12 mouse cellular contexts compared by ENCODE assay signal in genomic region chr1:88668353-88668752, GRCm38 (mm10). TPM values are rescaled to one million over a fixed set of nuclear protein-coding genes. Genes with fewer than 3 reads are reported as not detected.
DNase-seq lines count a peak whose midpoint lies in the region; ATAC-seq and TF ChIP-seq lines count a peak whose summit lies in the region.
"Had no signal": no experiment of that assay in that cellular context is flagged by ENCODE, and none has a peak within 500 bp of the region (broad histone marks: within the 10 kb centered on the region; RNA-seq: fewer than 3 reads in every experiment).

No protein-coding gene starts in this region.

- WGBS in midbrain, embryonic 10.5 days = 2% methylated on average over 7 of the region's 7 CpGs
- 14% methylated on average over 7 of the region's 7 CpGs for WGBS in midbrain, postnatal 0 days
- WGBS in embryonic facial prominence, embryonic 10.5 days = 3% methylated on average over 7 of the region's 7 CpGs
- 4% methylated on average over 7 of the region's 7 CpGs for WGBS in hindbrain, embryonic 15.5 days

- peak overlapping the region; percentile 39 for H3K4me3 ChIP-seq in midbrain, embryonic 10.5 days
- no peak overlapping the region for H3K4me3 ChIP-seq in midbrain, postnatal 0 days (ENCODE audit: low read depth, low read length)
- peak overlapping the region; percentile 32 for H3K4me3 ChIP-seq in embryonic facial prominence, embryonic 10.5 days
- H3K4me3 ChIP-seq in hindbrain, embryonic 15.5 days = no peak overlapping the region
- H3K4me3 ChIP-seq in left cerebral cortex, adult 2 months = no peak overlapping the region
- H3K4me3 ChIP-seq: liver, embryonic 15.5 days had no signal

- intact Hi-C loops in left cerebral cortex, adult 2 months (cut with DNase I) = no loop called here

- H3K4me2 ChIP-seq in midbrain, postnatal 0 days (ENCODE audit: low read depth, low read length, poor library complexity, severe bottlenecking) = no peak overlapping the region
- H3K4me2 ChIP-seq in hindbrain, embryonic 15.5 days = peak overlapping the region; percentile 4; the same call in 1 of the 2 replicates
- H3K4me2 ChIP-seq: liver, embryonic 15.5 days had no signal

- H3K27ac ChIP-seq in midbrain, embryonic 10.5 days (replicated peaks) = peak overlapping the region; percentile 88
- H3K27ac ChIP-seq in midbrain, postnatal 0 days (ENCODE audit: low read depth, low read length) = no peak overlapping the region
- H3K27ac ChIP-seq in embryonic facial prominence, embryonic 10.5 days (replicated peaks) = peak overlapping the region; percentile 69
- peak overlapping the region; percentile 44; the same call in 1 of the 2 replicates for H3K27ac ChIP-seq in hindbrain, embryonic 15.5 days (replicated peaks)
- no peak overlapping the region for H3K27ac ChIP-seq in left cerebral cortex, adult 2 months
- H3K27ac ChIP-seq: liver, embryonic 15.5 days had no signal

- TF ChIP-seq CTCF in midbrain, postnatal 0 days (IDR thresholded peaks at IDR 0.05) = no peak
- no peak for TF ChIP-seq CTCF in left cerebral cortex, adult 2 months (IDR thresholded peaks at IDR 0.05)

- no peak overlapping the region for H3K9ac ChIP-seq in midbrain, postnatal 0 days (replicated peaks; ENCODE audit: low read length, poor library complexity, severe bottlenecking)
- H3K9ac ChIP-seq in hindbrain, embryonic 15.5 days = no peak overlapping the region
- H3K9ac ChIP-seq: liver, embryonic 15.5 days had no signal

- H3K36me3 ChIP-seq in midbrain, embryonic 10.5 days = no peaks in the 10 kb centered on the region
- no peaks in the 10 kb centered on the region for H3K36me3 ChIP-seq in midbrain, postnatal 0 days (ENCODE audit: insufficient read depth, low read length)
- no peaks in the 10 kb centered on the region for H3K36me3 ChIP-seq in embryonic facial prominence, embryonic 10.5 days (replicated peaks)
- H3K36me3 ChIP-seq in hindbrain, embryonic 15.5 days = no peaks in the 10 kb centered on the region
- H3K36me3 ChIP-seq: liver, embryonic 15.5 days had no signal

- no peak for ATAC-seq in midbrain, postnatal 0 days (ENCODE audit: low FRiP score)
- no peak for ATAC-seq in hindbrain, embryonic 15.5 days (ENCODE audit: low FRiP score, low read depth)
- ATAC-seq in inflammation-experienced regulatory T-cells, adult 6 months = no peak

- peaks cover 24% of the 10 kb centered on the region for H3K27me3 ChIP-seq in midbrain, embryonic 10.5 days (ENCODE audit: low read depth, poor library complexity, severe bottlenecking)
- no peaks in the 10 kb centered on the region for H3K27me3 ChIP-seq in midbrain, postnatal 0 days (ENCODE audit: insufficient read depth, low read length)
- peaks cover 28% of the 10 kb centered on the region for H3K27me3 ChIP-seq in embryonic facial prominence, embryonic 10.5 days (replicated peaks; ENCODE audit: low read depth, poor library complexity, severe bottlenecking)
- no peaks in the 10 kb centered on the region for H3K27me3 ChIP-seq in hindbrain, embryonic 15.5 days
- H3K27me3 ChIP-seq: liver, embryonic 15.5 days had no signal

- peaks cover 74% of the 10 kb centered on the region for H3K4me1 ChIP-seq in midbrain, embryonic 10.5 days
- H3K4me1 ChIP-seq in midbrain, postnatal 0 days (ENCODE audit: insufficient read depth, low read length) = 0 out of 2 replicates have a peak, but pooled peaks cover 3% of the 10 kb centered on the region
- H3K4me1 ChIP-seq in embryonic facial prominence, embryonic 10.5 days = peaks cover 40% of the 10 kb centered on the region
- H3K4me1 ChIP-seq in hindbrain, embryonic 15.5 days (replicated peaks) = peaks cover 14% of the 10 kb centered on the region
- H3K4me1 ChIP-seq: liver, embryonic 15.5 days had no signal

- no peaks in the 10 kb centered on the region for H3K9me3 ChIP-seq in midbrain, embryonic 10.5 days (replicated peaks)
- H3K9me3 ChIP-seq in midbrain, postnatal 0 days (ENCODE audit: low read length) = no peaks in the 10 kb centered on the region
- no peaks in the 10 kb centered on the region for H3K9me3 ChIP-seq in embryonic facial prominence, embryonic 10.5 days
- no peaks in the 10 kb centered on the region for H3K9me3 ChIP-seq in hindbrain, embryonic 15.5 days
- H3K9me3 ChIP-seq: liver, embryonic 15.5 days had no signal

- peak; percentile 79 for DNase-seq in midbrain, embryonic 10.5 days (ENCODE audit: low spot score)
- no peak for DNase-seq in midbrain, postnatal 0 days (ENCODE audit: low spot score)
- peak; percentile 35 for DNase-seq in embryonic facial prominence, embryonic 10.5 days (ENCODE audit: low spot score)
- DNase-seq in retina, postnatal 1 day = peak; percentile 34
- no peak for DNase-seq in left cerebral cortex, adult 2 months (ENCODE audit: extremely low spot score in 1 of 2, low spot score in 2 of 2)
- no peak for DNase-seq in cerebellum, adult 11 months
- DNase-seq: adrenal gland, postnatal 14 days; cerebellum, adult 2 months; right cerebral cortex, postnatal 14 days had no signal

RNA-seq across cellular contexts. Expression of gene Arl4c, which starts 33.7 kb away (rescaled TPM):
- polyA plus RNA-seq in midbrain, embryonic 10.5 days (2016; fragmentation: Nextera tagmentation; extraction: Ambion mirVana) = 18.6 and 22.4 TPM in 2 replicates
- 101 and 115 TPM in 2 replicates for total RNA-seq in midbrain, postnatal 0 days (2014; rRNA removed)
- 44.4 and 47.4 TPM in 2 replicates for polyA plus RNA-seq in midbrain, postnatal 0 days (2015; fragmentation: Nextera tagmentation; extraction: Ambion mirVana)
- 14.8 and 15.4 TPM in 2 replicates for polyA plus RNA-seq in embryonic facial prominence, embryonic 10.5 days (2016; fragmentation: Nextera tagmentation; extraction: Ambion mirVana)
- 43.6 and 45.3 TPM in 2 replicates for polyA plus RNA-seq in hindbrain, embryonic 15.5 days (2015; fragmentation: Nextera tagmentation; extraction: Ambion mirVana)
- total RNA-seq in left cerebral cortex, adult 2 months (2021) = 10 to 100 TPM; 35.7 to 39.2 TPM
- 10 to 100 TPM in 2 of 3 experiments, 1 to 10 TPM in 1; 9.6 to 20.2 (median 12.6) TPM for polyA plus RNA-seq in inflammation-experienced regulatory T-cells, adult 6 months (2017; shearing (Covaris generic))

Comparison
In these comparisons a context has a peak if more than half of its experiments do, and no peak if none do; other contexts are left out.
1. DNase-seq: peak in midbrain, embryonic 10.5 days (single experiment), embryonic facial prominence, embryonic 10.5 days (single experiment) and retina, postnatal 1 day (single experiment); none in midbrain, postnatal 0 days (single experiment), left cerebral cortex, adult 2 months (0 of 2) and cerebellum, adult 11 months (single experiment).
2. H3K27ac ChIP-seq: peak in midbrain, embryonic 10.5 days (single experiment), embryonic facial prominence, embryonic 10.5 days (single experiment) and hindbrain, embryonic 15.5 days (single experiment); none in midbrain, postnatal 0 days (single experiment) and left cerebral cortex, adult 2 months (single experiment).
3. H3K4me3 ChIP-seq: peak in midbrain, embryonic 10.5 days (single experiment) and embryonic facial prominence, embryonic 10.5 days (single experiment); none in midbrain, postnatal 0 days (single experiment), hindbrain, embryonic 15.5 days (single experiment) and left cerebral cortex, adult 2 months (single experiment).